Mouse (Mus musculus) CH12.LX (cell line): Measurements from ENCODE around the gene Gpr6. TPM values are rescaled to one million over a fixed set of nuclear protein-coding genes. Genes with fewer than 3 reads are reported as not detected.

Experiments used
- DNase-seq: peaks from one replicate; pipeline ENCODE4 v3.0.0-alpha.2; 2013; ENCODE audit errors: extremely low read depth
- H3K27ac ChIP-seq: 2 replicates; pipeline ENCODE4 v1.5.1; 2012; ENCODE audit warnings: low read depth, mild to moderate bottlenecking, control low read depth, moderate library complexity; ENCODE audit not compliant: insufficient read depth
- H3K27me3 ChIP-seq: replicated peaks from 2 replicates; pipeline ENCODE3; 2012; ENCODE audit warnings: inconsistent platforms
- H3K36me3 ChIP-seq, 2 experiments: replicated peaks in 1 of 2; 2 replicates each; pipeline versions ENCODE3 to v1.6.1; 2012; ENCODE audit warnings: inconsistent platforms in 1 of 2, low read length in 1 of 2, mild to moderate bottlenecking in 1 of 2, mixed read lengths in 1 of 2, moderate library complexity in 1 of 2; ENCODE audit not compliant: control insufficient read depth in 1 of 2, insufficient read depth in 1 of 2
- H3K4me1 ChIP-seq, 2 experiments: 2 replicates each; pipeline ENCODE4 v1.6.1; 2012; ENCODE audit warnings: inconsistent platforms in 1 of 2, moderate library complexity in 1 of 2; ENCODE audit not compliant: insufficient read depth in 2 of 2, control insufficient read depth in 1 of 2
- H3K4me2 ChIP-seq: 2 replicates; pipeline ENCODE4 v1.6.1; 2012; ENCODE audit warnings: low read depth, mild to moderate bottlenecking, control low read depth; ENCODE audit not compliant: poor library complexity, insufficient read depth, severe bottlenecking
- H3K4me3 ChIP-seq, 3 experiments: fragments of 150-350 bp in 1 of 3; sonication (generic) in 1 of 3; replicated peaks in 1 of 3; 2 replicates each; pipeline versions ENCODE3 to v1.5.1; 2011 to 2012; ENCODE audit warnings: low read depth in 2 of 3, low read length in 2 of 3, mild to moderate bottlenecking in 2 of 3, moderate library complexity in 2 of 3, control low read depth in 1 of 3, improper control_type of control experiment in 1 of 3, inconsistent platforms in 1 of 3, mixed read lengths in 1 of 3; ENCODE audit not compliant: poor library complexity in 1 of 3
- H3K79me2 ChIP-seq: replicated peaks from 2 replicates; pipeline ENCODE4 v1.6.1; 2012; ENCODE audit warnings: mild to moderate bottlenecking, moderate library complexity; ENCODE audit not compliant: control insufficient read depth, poor library complexity, insufficient read depth, severe bottlenecking; ENCODE audit errors: extremely low read depth
- H3K9ac ChIP-seq: 2 replicates; pipeline ENCODE4 v1.6.1; 2012; ENCODE audit warnings: low read depth, mild to moderate bottlenecking, control low read depth, moderate library complexity; ENCODE audit not compliant: insufficient read depth
- H3K9me3 ChIP-seq: replicated peaks from 2 replicates; pipeline ENCODE3; 2012; ENCODE audit warnings: low read length, inconsistent platforms, mixed read lengths
- BHLHE40 ChIP-seq: IDR thresholded peaks from 2 replicates; pipeline ENCODE4 v1.6.1; 2011; ENCODE audit warnings: mild to moderate bottlenecking, low read depth, low read length, improper control_type of control experiment
- ETS1 ChIP-seq: conservative IDR thresholded peaks from 2 replicates; pipeline ENCODE4 v1.6.1; 2012; ENCODE audit warnings: low read depth, mild to moderate bottlenecking, inconsistent platforms, low read length, improper control_type of control experiment, moderate library complexity
- HCFC1 ChIP-seq: IDR thresholded peaks from 2 replicates; pipeline ENCODE4 v1.6.1; 2012; ENCODE audit warnings: low read depth, mild to moderate bottlenecking, inconsistent platforms, low read length, improper control_type of control experiment
- IRF4 ChIP-seq: IDR thresholded peaks from 2 replicates; pipeline ENCODE4 v1.6.1; 2014; ENCODE audit warnings: low read depth, mild to moderate bottlenecking, inconsistent platforms, low read length, improper control_type of control experiment
- JUND ChIP-seq: conservative IDR thresholded peaks from 2 replicates; pipeline ENCODE4 v1.6.1; 2011; ENCODE audit warnings: low read depth, low read length, improper control_type of control experiment
- KAT2A ChIP-seq: IDR thresholded peaks from 2 replicates; pipeline ENCODE4 v1.6.1; 2012; ENCODE audit warnings: low read length, improper control_type of control experiment, inconsistent platforms; ENCODE audit not compliant: insufficient replicate concordance
- MAX ChIP-seq: IDR thresholded peaks from 2 replicates; pipeline ENCODE4 v1.6.1; 2011; ENCODE audit warnings: low read length, improper control_type of control experiment
- MEF2A ChIP-seq: IDR thresholded peaks from 2 replicates; pipeline ENCODE4 v1.6.1; 2014; ENCODE audit warnings: low read depth, mild to moderate bottlenecking, inconsistent platforms, low read length, improper control_type of control experiment, borderline replicate concordance
- PAX5 ChIP-seq: IDR thresholded peaks from 2 replicates; pipeline ENCODE4 v1.6.1; 2012; ENCODE audit warnings: low read length, inconsistent platforms, mixed read lengths
- POLR2AphosphoS2 ChIP-seq: IDR thresholded peaks from 2 replicates; pipeline ENCODE4 v1.6.1; 2011; ENCODE audit warnings: low read depth, low read length, improper control_type of control experiment
- SIN3A ChIP-seq: IDR thresholded peaks from 2 replicates; pipeline ENCODE4 v1.6.1; 2012; ENCODE audit warnings: low read length, improper control_type of control experiment, inconsistent platforms
- USF1 ChIP-seq: IDR thresholded peaks from 2 replicates; pipeline ENCODE4 v1.6.1; 2014; ENCODE audit warnings: low read depth, mild to moderate bottlenecking, inconsistent platforms, low read length, improper control_type of control experiment
- ZC3H11A ChIP-seq: IDR thresholded peaks from 2 replicates; pipeline ENCODE4 v1.6.1; 2012; ENCODE audit warnings: low read depth, mild to moderate bottlenecking, inconsistent platforms, low read length, improper control_type of control experiment
- ZMIZ1 ChIP-seq: IDR thresholded peaks from 2 replicates; pipeline ENCODE4 v1.6.1; 2012; ENCODE audit warnings: low read depth, mild to moderate bottlenecking, inconsistent platforms, low read length, improper control_type of control experiment
- ZNF384 ChIP-seq: IDR thresholded peaks from 2 replicates; pipeline ENCODE4 v1.6.1; 2012; ENCODE audit warnings: low read depth, low read length, improper control_type of control experiment, inconsistent platforms
- dilution Hi-C: fragments of 300-500 bp; cut with MboI; formaldehyde crosslinking; loops from 2 replicates; pipeline ENCODE4 v1.14.3; 2020; ENCODE audit warnings: low sequenced_read_pairs; ENCODE audit not compliant: extremely low pct_unique_long_range_greater_than_20kb, extremely low pct_ligation_motif_present
- in situ Hi-C: fragments of 300-500 bp; cut with MboI; formaldehyde crosslinking; loops from 3 replicates; pipeline ENCODE4 v1.14.3; 2019; ENCODE audit warnings: low sequenced_read_pairs, low pct_ligation_motif_present, low pct_unique_long_range_greater_than_20kb, mixed read lengths
- polyA plus RNA-seq: library from polyadenylated mRNA; unstranded; fragments of >175 nt; gene quantifications from 2 replicates; pipeline ENCODE4 v1.2.1, GENCODE M21; 2012; ENCODE audit warnings: low read depth; ENCODE audit not compliant: insufficient read length
- total RNA-seq, 2 experiments: library from RNA; depleted of rRNA; stranded (reverse); fragments of 300-350 nt in 1 of 2; fragments of >200 nt in 1 of 2; gene quantifications; 2 replicates each; pipeline ENCODE4 v1.2.3; 2012 to 2014

Gene Gpr6
- total and polyA plus RNA-seq, 3 experiments, result not detected

GRCm38 (mm10) chr10:41037722-41038121 is 34.4 kb downstream of the Gpr6 start:
- in situ Hi-C loops, result no loop called here
- Histone ChIP-seq H3K4me1 (peaks cover 0 to 2% of the 10 kb centered on the region in 2 experiments; a peak in 2 of 4 replicates), H3K79me2 (no peaks in the 10 kb centered on the region), H3K27ac (no peak overlapping the region), H3K9ac (no peak overlapping the region), H3K9me3 (no peaks in the 10 kb centered on the region), H3K27me3 (no peaks in the 10 kb centered on the region), H3K4me3 (no peak overlapping the region), H3K4me2 (no peak overlapping the region), H3K36me3 (no peaks in the 10 kb centered on the region)
- DNase-seq, result no peak
- TF ChIP-seq IRF4 (no peak), ETS1 (no peak), BHLHE40 (peak; percentile 36; the same call in 1 of the 2 replicates)
- dilution Hi-C loops, result no loop called here

GRCm38 (mm10) chr10:41032811-41033210 is 39.3 kb downstream of the Gpr6 start:
- Histone ChIP-seq H3K27me3 (no peaks in the 10 kb centered on the region), H3K4me2 (no peak overlapping the region), H3K9ac (no peak overlapping the region), H3K27ac (no peak overlapping the region), H3K36me3 (no peaks in the 10 kb centered on the region), H3K4me1 (peaks cover 2 to 6% of the 10 kb centered on the region in 2 experiments), H3K9me3 (no peaks in the 10 kb centered on the region), H3K79me2 (no peaks in the 10 kb centered on the region), H3K4me3 (no peak overlapping the region)
- in situ Hi-C loops (no loop called here), dilution Hi-C loops (no loop called here)
- DNase-seq, result no peak
- TF ChIP-seq BHLHE40 (0 out of 2 replicates have a peak, but pooled peaks have one; percentile 9), USF1 (0 out of 2 replicates have a peak, but pooled peaks have one; percentile 3), ZMIZ1 (no peak)

GRCm38 (mm10) chr10:41024860-41025259 is 47.2 kb downstream of the Gpr6 start:
- Histone ChIP-seq H3K79me2 (no peaks in the 10 kb centered on the region), H3K27me3 (no peaks in the 10 kb centered on the region), H3K4me1 (peaks cover 0 to 23% of the 10 kb centered on the region in 2 experiments; a peak in 2 of 4 replicates), H3K36me3 (no peaks in the 10 kb centered on the region), H3K27ac (no peak overlapping the region), H3K4me2 (no peak overlapping the region), H3K4me3 (no peak overlapping the region), H3K9ac (no peak overlapping the region)
- in situ Hi-C loops, result loop anchor here (25.0 kb wide), 1 partner anchor 387 kb away; no protein-coding TSS in a partner anchor
- no peak for TF ChIP-seq POLR2AphosphoS2
- TF ChIP-seq MAX, result no peak
- TF ChIP-seq MEF2A, result no peak
- TF ChIP-seq ZC3H11A, result no peak
- no peak for TF ChIP-seq SIN3A
- no peak for TF ChIP-seq ZNF384
- TF ChIP-seq JUND, result no peak
- no peak for TF ChIP-seq KAT2A
- TF ChIP-seq HCFC1, result no peak
- TF ChIP-seq PAX5, result no peak
- TF ChIP-seq, all 38 proteins: peak for 0
- dilution Hi-C loops, result no loop called here
- H3K9me3 ChIP-seq, result no peaks in the 10 kb centered on the region
- DNase-seq, result no peak
